Mouse (Mus musculus) gastrocnemius, adult 2 months (tissue): Measurements from ENCODE around the gene 5730480H06Rik. TPM values are rescaled to one million over a fixed set of nuclear protein-coding genes. Genes with fewer than 3 reads are reported as not detected.
A peak's percentile ranks its signal among the peaks of the same experiment; 100 is the strongest.

Experiments
- DNase-seq: peaks from one replicate; pipeline ENCODE4 v3.0.0; 2022
- H3K27ac ChIP-seq: fragments of 200-600 bp; 2 replicates; pipeline ENCODE4 v1.8.1; 2022; ENCODE audit warnings: mild to moderate bottlenecking
- H3K4me3 ChIP-seq: fragments of 200-600 bp; 2 replicates; pipeline ENCODE4 v1.8.1; 2022; ENCODE audit warnings: mild to moderate bottlenecking, moderate library complexity
- CTCF ChIP-seq: fragments of 200-600 bp; IDR thresholded peaks from 2 replicates; pipeline ENCODE4 v1.8.1; 2022; ENCODE audit warnings: antibody characterized with exemption, mild to moderate bottlenecking, moderate library complexity
- intact Hi-C: fragments of 180-260 bp; cut with DNase I; formaldehyde crosslinking; loops from one replicate; pipeline ENCODE4 v1.15.1; 2025
- total RNA-seq, 2 experiments: library from RNA; stranded (reverse); gene quantifications; 2 replicates each; pipeline ENCODE4 v1.2.3; 2021

5730480H06Rik gene
- total RNA-seq, 2 experiments from 2014 or later = 3.5 to 4.2 TPM

DNA sequence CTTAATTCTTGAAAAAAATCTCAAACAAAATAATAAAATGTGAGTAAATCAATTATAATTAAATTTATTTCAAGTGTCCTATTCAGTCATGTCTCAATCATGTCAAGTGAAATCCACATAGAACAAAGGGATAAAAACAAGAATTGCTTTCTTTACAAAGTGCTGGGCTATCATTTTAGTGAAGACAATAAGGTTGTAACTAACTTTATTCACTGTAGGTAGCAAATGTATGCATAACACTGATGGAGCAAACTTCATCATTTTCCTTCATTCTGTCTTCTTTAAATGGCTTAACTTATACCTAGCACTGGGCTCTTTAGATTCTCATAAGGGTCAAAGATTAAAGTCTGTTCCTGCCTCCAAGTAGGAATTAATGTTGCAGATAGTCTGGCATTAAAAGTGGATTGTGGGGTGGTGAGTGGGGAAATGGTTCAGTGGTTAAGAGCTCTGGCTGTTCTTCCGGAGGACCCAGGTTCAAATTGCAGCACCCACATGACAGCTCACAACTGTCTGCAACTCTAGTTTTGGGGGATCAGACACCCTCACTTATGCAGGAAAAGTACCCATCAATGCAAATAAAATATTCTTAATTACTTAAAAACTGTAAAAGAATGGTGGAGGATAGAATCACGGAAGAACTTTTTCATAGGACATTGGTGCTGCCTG lies 18.4 kb downstream of the 5730480H06Rik start:
- intact Hi-C loops = no loop called here
- H3K27ac ChIP-seq = no peak overlapping the region
- no peak for TF ChIP-seq CTCF
- DNase-seq = no peak
- H3K4me3 ChIP-seq = no peak overlapping the region

DNA sequence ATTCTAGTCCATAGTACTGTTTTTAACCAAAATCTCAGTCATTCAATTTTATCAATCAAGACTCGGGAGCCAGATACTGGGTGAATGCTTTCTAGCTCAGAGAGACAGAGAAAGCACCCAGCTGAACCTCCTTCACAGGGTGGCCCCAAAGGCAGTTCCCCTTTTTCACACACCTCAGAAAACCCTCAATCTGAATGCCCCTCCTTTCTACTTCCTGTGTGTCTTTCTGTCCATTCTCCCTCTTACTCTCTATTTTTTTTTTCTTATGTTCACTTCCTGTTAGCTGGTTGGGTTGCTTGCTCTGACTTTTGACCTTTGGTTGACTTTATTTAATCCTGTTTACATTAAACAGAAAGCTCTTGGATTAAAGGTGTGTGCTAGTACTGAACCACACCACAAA lies 21.6 kb downstream of the 5730480H06Rik start:
- no peak overlapping the region for H3K4me3 ChIP-seq
- no peak overlapping the region for H3K27ac ChIP-seq
- intact Hi-C loops = no loop called here
- DNase-seq = no peak
- TF ChIP-seq CTCF = no peak

GRCm38 (mm10) chr5:48371890-48372766 lies 44.4 kb downstream of the 5730480H06Rik start:
- H3K27ac ChIP-seq = peak overlapping the region; percentile 91
- intact Hi-C loops = no loop called here

GRCm38 (mm10) chr5:48402497-48402896 lies 74.7 kb downstream of the 5730480H06Rik start:
- intact Hi-C loops = no loop called here
- no peak overlapping the region for H3K4me3 ChIP-seq
- H3K27ac ChIP-seq = no peak overlapping the region
- DNase-seq = peak; percentile 39
- no peak for TF ChIP-seq CTCF

More at GRCm38 (mm10) chr5:48371890-48372766, 44.4 kb downstream of the 5730480H06Rik start:
- DNase-seq = peak; percentile 94
- peak overlapping the region; percentile 99 for H3K4me3 ChIP-seq
- TF ChIP-seq CTCF = no peak

DNA sequence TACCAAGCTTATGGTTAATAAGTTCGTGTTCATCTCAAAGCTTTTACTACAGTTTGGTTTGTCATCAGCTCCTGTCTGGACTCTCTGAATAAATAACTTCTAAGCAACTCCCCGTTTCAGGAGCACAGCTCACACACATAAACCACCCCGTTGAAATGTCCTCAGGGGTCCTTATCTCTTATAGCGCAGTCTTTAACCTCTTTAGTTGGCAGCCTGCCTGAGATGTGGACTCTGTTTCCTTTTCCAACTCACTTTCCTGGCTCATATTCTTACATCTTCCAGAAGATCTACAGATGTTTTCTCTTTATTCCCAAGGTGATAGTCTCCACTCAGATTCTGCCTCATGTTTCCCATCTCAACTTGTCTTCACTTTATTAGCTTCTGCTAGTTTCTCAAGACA lies 80.5 kb downstream of the 5730480H06Rik start:
- intact Hi-C loops = no loop called here
- DNase-seq = no peak

GRCm38 (mm10) chr5:48410348-48410747 lies 82.6 kb downstream of the 5730480H06Rik start:
- Histone ChIP-seq H3K27ac (no peak overlapping the region), H3K4me3 (no peak overlapping the region)
- DNase-seq = peak; percentile 18
- intact Hi-C loops = no loop called here
- TF ChIP-seq CTCF = no peak

More for the DNA sequence above, 80.5 kb downstream of the 5730480H06Rik start:
- no peak overlapping the region for H3K4me3 ChIP-seq
- no peak overlapping the region for H3K27ac ChIP-seq
- no peak for TF ChIP-seq CTCF

DNA sequence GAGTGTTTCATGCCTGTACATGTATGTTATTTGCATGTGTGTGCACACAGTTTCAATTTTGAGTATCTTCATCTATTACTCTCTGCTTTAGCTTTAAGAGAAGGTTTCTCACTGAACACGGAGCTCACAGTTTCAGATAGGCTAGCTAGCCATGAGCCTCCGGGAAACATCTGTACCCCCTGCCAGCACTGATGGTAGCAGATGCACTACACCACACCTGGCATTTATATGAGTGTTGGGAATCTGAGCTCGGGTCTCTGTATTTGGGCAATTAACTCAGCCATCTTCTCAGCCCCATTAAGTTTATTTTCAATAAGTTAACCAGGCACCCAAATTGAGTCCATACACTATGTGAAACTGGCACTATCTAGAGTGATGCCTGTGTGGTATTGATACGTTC lies 83.7 kb downstream of the 5730480H06Rik start:
- no peak overlapping the region for H3K4me3 ChIP-seq
- TF ChIP-seq CTCF = no peak
- intact Hi-C loops = no loop called here
- DNase-seq = no peak
- H3K27ac ChIP-seq = no peak overlapping the region

GRCm38 (mm10) chr5:48412261-48412660 lies 84.5 kb downstream of the 5730480H06Rik start:
- no peak for DNase-seq
- no peak for TF ChIP-seq CTCF
- intact Hi-C loops = no loop called here
- Histone ChIP-seq H3K27ac (no peak overlapping the region), H3K4me3 (no peak overlapping the region)

DNA sequence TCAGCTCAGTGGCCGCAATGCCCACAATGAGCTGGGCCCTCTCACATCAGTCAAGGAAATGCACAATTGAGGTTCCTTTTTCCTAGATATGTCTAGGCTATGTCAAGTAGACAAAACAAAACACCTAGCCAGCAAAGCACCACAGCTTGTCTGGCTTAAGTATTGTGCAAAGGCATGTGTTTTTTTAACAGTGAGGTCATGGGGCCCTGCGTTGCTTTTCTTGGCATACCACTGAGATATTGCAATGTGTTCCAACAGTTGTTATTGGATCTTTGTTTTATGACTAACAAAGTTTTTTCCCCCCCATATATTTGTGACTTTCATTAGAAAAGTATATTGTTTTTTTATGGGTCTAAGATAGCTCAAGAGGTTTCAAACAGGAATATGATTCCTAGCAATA lies 92.0 kb downstream of the 5730480H06Rik start:
- TF ChIP-seq CTCF = no peak
- no peak overlapping the region for H3K4me3 ChIP-seq
- no peak overlapping the region for H3K27ac ChIP-seq
- intact Hi-C loops = no loop called here
- no peak for DNase-seq

DNA sequence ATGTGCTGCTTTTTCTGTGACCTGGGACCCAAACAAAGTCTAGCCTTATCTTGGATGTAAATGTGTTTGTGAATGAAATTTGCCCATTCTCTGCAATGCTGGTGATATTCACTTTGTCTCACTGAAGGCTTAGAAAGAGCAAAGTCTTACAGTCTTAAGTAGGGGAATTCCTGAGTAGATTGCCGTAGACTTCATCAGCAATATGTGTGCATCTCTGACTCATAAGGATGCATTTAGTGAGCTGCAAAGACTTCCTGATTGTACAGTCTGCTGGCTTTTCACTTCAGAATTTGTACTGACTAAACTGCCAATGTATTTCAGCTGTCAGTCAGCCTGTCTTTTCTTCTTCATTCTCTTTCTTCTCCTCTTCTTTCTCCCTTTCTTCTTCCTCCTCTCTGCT lies 94.2 kb downstream of the 5730480H06Rik start:
- no peak overlapping the region for H3K4me3 ChIP-seq
- no peak for DNase-seq
- TF ChIP-seq CTCF = no peak

DNA sequence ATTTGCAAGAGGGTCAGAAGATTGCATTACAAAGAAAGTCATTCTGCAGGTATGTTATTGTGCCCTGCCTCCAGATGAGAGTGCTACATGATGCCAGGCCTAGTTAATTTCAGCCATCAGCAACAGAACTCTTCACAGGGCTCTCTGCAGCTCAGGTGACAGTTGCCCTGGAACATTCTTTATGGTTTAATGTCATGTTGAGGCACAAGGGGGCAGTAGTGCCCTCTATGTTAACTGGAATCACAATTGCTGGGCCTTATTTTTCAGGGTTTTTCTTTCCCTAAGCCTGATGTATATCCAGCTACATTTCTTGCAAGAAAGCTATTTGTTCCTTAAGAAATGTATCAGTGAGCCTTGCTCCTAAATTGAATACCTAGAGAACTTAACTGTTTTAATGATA lies 102.7 kb downstream of the 5730480H06Rik start:
- intact Hi-C loops = no loop called here
- no peak for DNase-seq
- Histone ChIP-seq H3K27ac (no peak overlapping the region), H3K4me3 (no peak overlapping the region)
- TF ChIP-seq CTCF = peak; percentile 44

More for the DNA sequence above, 94.2 kb downstream of the 5730480H06Rik start:
- intact Hi-C loops = no loop called here
- H3K27ac ChIP-seq = no peak overlapping the region

DNA sequence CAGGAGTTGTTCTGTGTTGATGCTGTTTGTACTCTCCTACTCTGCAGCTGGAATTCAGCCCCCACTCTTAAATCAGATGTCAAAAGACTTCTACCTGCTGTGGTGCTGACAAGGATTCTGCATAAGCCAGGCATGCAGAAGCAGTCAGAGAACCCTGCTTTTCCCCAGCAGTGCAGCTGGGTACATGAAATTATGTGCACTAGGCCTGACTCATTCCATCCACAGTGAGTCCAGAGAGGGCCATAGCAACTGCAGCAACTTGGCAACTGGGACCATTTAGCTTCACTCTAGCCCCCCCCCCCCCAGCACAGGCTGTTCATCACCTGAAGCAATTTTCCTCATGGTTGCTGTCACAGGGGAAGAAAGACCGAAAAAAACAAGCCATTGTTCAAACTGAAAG lies 121.1 kb downstream of the 5730480H06Rik start:
- Histone ChIP-seq H3K27ac (no peak overlapping the region), H3K4me3 (no peak overlapping the region)
- intact Hi-C loops = no loop called here
- no peak for TF ChIP-seq CTCF
- DNase-seq = no peak

DNA sequence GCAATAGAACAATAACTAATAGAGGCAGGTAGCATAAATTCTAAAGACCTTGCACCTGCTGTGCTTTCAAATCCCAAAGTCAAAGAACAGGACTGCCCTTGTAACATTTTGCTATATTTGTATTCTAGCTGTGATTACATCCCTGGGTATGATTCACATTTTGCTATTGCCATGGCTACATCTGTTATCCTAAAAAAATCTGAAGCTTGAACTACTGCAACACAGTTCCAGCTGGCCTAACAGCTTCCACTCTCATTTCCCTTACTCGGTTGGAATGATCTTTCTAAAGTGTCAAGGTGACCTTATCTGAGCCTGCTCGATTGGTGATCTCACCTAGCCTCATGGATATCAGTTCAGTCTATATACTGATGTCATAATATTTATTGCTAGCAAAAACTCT lies 132.5 kb downstream of the 5730480H06Rik start:
- intact Hi-C loops = no loop called here
- DNase-seq = no peak
- no peak for TF ChIP-seq CTCF
- Histone ChIP-seq H3K4me3 (no peak overlapping the region), H3K27ac (no peak overlapping the region)
